Mouse (Mus musculus): ENCODE results near the gene Lrrc23. TPM values are rescaled to one million over a fixed set of nuclear protein-coding genes. Genes with fewer than 3 reads are reported as not detected.

Gene Lrrc23
- polyA plus RNA-seq, 1 experiment from 2014 or later: 0.17 TPM

DNA sequence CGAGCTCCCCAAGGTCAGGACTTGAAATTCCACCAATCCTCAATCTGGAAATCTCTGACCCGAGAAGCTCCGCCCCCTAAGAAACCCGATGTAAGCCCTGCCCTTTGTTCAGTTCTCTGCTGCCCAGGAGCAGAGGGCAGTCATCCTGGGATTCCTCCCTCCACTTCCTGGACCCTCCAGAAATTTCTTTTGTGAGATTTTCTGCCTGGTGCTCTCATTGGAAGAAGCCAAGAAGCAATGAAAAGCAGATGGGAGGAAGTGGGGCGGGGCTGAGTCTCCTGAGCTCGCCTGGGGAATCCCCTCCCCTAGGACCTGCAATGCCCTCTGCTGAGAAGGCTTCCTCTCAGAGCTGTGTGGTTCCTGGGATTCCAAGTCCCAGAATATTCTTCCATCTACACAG is 2.9 kb upstream of the Lrrc23 start:
- TF ChIP-seq CTCF (IDR thresholded peaks at IDR 0.05; ENCODE audit: low read depth): no peak
- Histone ChIP-seq H3K9ac (no peak overlapping the region), H3K4me2 (peak overlapping the region; percentile 44), H3K27me3 (ENCODE audit: insufficient read depth, low read length) (0 out of 2 replicates have a peak, but pooled peaks cover 4% of the 10 kb centered on the region), H3K4me3 (ENCODE audit: low read depth, low read length) (0 out of 2 replicates have a peak overlapping the region, but pooled peaks have one; percentile 12), H3K9me3 (ENCODE audit: low read depth, low read length) (no peaks in the 10 kb centered on the region), H3K4me1 (ENCODE audit: insufficient read depth) (peaks cover 8% of the 10 kb centered on the region; the same call in 1 of the 2 replicates), H3K27ac (ENCODE audit: low read depth) (no peak overlapping the region), H3K36me3 (ENCODE audit: insufficient read depth) (no peaks in the 10 kb centered on the region)
- WGBS: 20% methylated on average over 6 of the region's 6 CpGs
- DNase-seq: peak; percentile 60
- 0 out of 2 replicates have a peak, but pooled peaks have one; percentile 29 for ATAC-seq (ENCODE audit: insufficient read depth)

DNA sequence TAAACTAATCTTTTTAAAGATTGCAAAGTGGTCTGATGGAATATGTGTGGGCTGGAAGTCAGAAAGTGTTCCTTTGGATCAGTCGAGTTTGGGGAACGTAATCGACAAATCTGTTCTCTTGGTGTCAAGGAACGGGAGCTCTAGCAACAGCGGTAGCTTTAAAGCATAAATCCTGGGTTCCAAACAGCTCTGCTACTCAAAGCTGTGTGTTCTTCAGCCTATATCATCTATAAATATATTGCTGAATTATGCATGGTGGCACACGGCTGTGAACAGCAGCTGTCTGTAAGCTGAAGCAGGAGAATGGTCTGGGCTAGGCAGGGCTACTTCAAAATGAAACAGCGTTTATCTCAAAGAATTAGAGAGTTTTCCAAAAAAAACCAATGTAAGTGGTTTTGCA is 1.4 kb upstream of the Lrrc23 start:
- Histone ChIP-seq H3K4me2 (no peak overlapping the region), H3K9ac (no peak overlapping the region), H3K27ac (ENCODE audit: low read depth) (no peak overlapping the region), H3K9me3 (ENCODE audit: low read depth, low read length) (no peaks in the 10 kb centered on the region), H3K36me3 (ENCODE audit: insufficient read depth) (no peaks in the 10 kb centered on the region), H3K27me3 (ENCODE audit: insufficient read depth, low read length) (0 out of 2 replicates have a peak, but pooled peaks cover 4% of the 10 kb centered on the region), H3K4me3 (ENCODE audit: low read depth, low read length) (no peak overlapping the region), H3K4me1 (ENCODE audit: insufficient read depth) (peaks cover 8% of the 10 kb centered on the region; the same call in 1 of the 2 replicates)
- WGBS: 81% methylated on average over 7 of the region's 7 CpGs
- no peak for DNase-seq
- no peak for ATAC-seq (ENCODE audit: insufficient read depth)
- no peak for TF ChIP-seq CTCF (IDR thresholded peaks at IDR 0.05; ENCODE audit: low read depth)

DNA sequence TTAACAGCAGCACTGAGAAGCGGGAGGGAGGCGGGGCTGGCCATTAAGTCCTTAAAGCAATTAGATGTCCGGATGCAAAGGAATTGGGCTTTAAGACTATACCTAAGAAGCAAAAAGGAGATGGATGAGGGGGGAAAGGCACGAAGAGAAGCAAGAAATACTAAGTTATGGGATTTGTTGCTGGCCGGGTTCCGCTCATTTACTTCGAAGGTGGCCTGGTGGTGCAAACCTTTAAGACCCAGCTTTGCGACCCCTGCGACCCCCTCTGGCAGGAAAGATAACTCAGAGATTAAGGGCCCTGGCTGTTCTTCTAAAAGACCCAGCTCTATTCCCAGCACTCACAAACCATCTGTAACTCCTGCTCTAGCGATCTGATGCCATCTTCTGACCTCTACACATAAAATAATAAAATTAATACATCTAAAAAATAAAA is 473 bp upstream of the Lrrc23 start:
- H3K27me3 ChIP-seq (ENCODE audit: insufficient read depth, low read length): 0 out of 2 replicates have a peak, but pooled peaks cover 4% of the 10 kb centered on the region
- H3K9me3 ChIP-seq (ENCODE audit: low read depth, low read length): no peaks in the 10 kb centered on the region
- WGBS: 7% methylated on average over 10 of the region's 10 CpGs
- peak overlapping the region; percentile 58 for H3K4me2 ChIP-seq
- H3K9ac ChIP-seq: peak overlapping the region; percentile 16; the same call in 1 of the 2 replicates
- H3K4me3 ChIP-seq (ENCODE audit: low read depth, low read length): peak overlapping the region; percentile 32
- H3K4me1 ChIP-seq (ENCODE audit: insufficient read depth): peaks cover 8% of the 10 kb centered on the region; the same call in 1 of the 2 replicates
- H3K36me3 ChIP-seq (ENCODE audit: insufficient read depth): no peaks in the 10 kb centered on the region
- ATAC-seq (ENCODE audit: insufficient read depth) (no peak), DNase-seq (no peak)
- no peak for TF ChIP-seq CTCF (IDR thresholded peaks at IDR 0.05; ENCODE audit: low read depth)
- H3K27ac ChIP-seq (ENCODE audit: low read depth): no peak overlapping the region

DNA sequence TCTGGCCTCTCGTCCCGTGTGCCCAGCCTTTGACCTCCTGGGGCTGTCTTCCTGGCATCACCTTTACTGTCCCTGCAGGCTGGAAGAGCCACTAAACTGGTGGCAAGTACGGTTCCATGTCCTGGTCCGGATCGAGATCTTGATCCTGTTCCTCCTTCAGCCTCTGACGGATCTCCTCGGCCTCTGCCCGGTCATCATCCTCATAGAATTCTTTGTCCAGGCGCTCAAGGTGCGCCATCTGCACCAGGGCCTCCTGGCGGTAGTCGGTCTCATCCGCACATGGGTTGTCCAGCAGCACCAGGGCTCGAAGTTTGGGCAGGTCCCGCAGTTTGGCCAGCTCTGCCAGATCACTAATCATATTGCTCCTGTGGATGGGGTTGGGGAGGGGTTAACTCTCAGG is 9.0 kb downstream of the Lrrc23 start:
- H3K36me3 ChIP-seq (ENCODE audit: insufficient read depth): no peaks in the 10 kb centered on the region
- WGBS: 81% methylated on average over 15 of the region's 15 CpGs
- TF ChIP-seq CTCF (IDR thresholded peaks at IDR 0.05; ENCODE audit: low read depth): no peak
- ATAC-seq (ENCODE audit: insufficient read depth) (no peak), DNase-seq (no peak)
- H3K4me1 ChIP-seq (ENCODE audit: insufficient read depth): 0 out of 2 replicates have a peak, but pooled peaks cover 3% of the 10 kb centered on the region
- H3K9ac ChIP-seq: no peak overlapping the region
- no peaks in the 10 kb centered on the region for H3K27me3 ChIP-seq (ENCODE audit: insufficient read depth, low read length)
- H3K4me3 ChIP-seq (ENCODE audit: low read depth, low read length): no peak overlapping the region
- H3K9me3 ChIP-seq (ENCODE audit: low read depth, low read length): no peaks in the 10 kb centered on the region
- no peak overlapping the region for H3K27ac ChIP-seq (ENCODE audit: low read depth)
- no peak overlapping the region for H3K4me2 ChIP-seq

DNA sequence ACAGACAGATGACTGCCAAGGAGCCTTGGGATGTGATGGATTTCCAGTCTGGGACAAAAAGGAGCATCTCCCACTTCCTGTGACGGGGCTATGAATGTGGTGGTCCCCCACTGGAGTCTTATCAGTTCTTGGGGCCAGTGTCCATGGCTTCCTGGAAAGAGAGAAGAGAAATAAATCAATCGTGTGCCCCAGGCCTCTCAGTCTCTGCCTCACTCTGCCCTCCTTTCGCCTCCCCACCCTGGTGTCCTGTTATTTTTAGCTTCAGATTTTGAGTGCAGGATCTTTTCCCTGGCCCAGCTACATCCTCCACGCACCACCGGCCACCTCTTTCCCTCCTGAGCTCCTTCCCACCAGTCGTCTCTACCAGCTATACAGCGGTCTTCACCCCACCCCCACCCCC is 9.5 kb downstream of the Lrrc23 start:
- no peak for TF ChIP-seq CTCF (IDR thresholded peaks at IDR 0.05; ENCODE audit: low read depth)
- 0 out of 2 replicates have a peak, but pooled peaks cover 3% of the 10 kb centered on the region for H3K4me1 ChIP-seq (ENCODE audit: insufficient read depth)
- peak overlapping the region; percentile 81 for H3K4me2 ChIP-seq
- no peak overlapping the region for H3K27ac ChIP-seq (ENCODE audit: low read depth)
- no peak overlapping the region; the same call in 1 of the 2 replicates for H3K9ac ChIP-seq
- no peak for DNase-seq
- no peak for ATAC-seq (ENCODE audit: insufficient read depth)
- H3K36me3 ChIP-seq (ENCODE audit: insufficient read depth): no peaks in the 10 kb centered on the region
- H3K9me3 ChIP-seq (ENCODE audit: low read depth, low read length): no peaks in the 10 kb centered on the region
- no peaks in the 10 kb centered on the region for H3K27me3 ChIP-seq (ENCODE audit: insufficient read depth, low read length)
- peak overlapping the region; percentile 51; the same call in 1 of the 2 replicates for H3K4me3 ChIP-seq (ENCODE audit: low read depth, low read length)
- WGBS: 38% methylated on average over 7 of the region's 7 CpGs

DNA sequence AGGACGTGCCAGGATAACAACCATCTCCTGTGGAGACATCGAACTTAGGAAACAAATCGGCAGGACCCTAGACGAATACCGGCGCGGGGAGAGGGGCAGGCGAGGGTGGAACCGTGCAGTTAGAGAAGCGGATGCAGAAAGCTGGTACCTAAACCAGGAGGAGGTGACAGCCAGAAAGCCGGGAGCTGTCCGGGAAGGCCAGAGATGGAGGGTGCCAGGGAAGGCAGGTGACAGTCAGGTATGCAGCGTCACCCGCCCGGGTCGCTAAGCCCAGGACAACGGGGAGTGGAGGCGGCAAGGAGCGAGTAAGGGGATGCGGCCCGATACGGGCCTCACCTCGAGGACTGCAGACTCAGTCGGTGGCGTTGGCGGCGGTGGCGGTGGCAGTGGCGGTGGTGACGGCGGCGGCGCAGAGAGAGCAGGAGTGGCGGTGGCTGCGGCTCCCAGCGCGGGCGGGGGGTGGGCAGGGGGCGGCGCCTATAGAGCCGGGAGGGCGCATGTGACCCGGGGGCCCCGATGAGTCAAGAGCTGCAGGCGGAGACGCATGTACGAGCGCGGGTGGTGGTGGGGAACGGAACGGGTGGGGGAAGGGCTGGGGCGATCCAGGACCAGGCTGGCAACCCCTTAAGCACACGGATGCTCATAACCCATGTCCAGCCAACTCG is 10.3 kb downstream of the Lrrc23 start, which contains the start of gene Eno2:
Gene Eno2, minus strand, starts transcription at position 573 of the 665 bp plus-strand sequence.
- Histone ChIP-seq H3K27ac (ENCODE audit: low read depth) (no peak within 1 kb of the TSS), H3K9ac (peak within 1 kb of the TSS; percentile 61), H3K27me3 (ENCODE audit: insufficient read depth, low read length) (no peaks in the 10 kb centered on the region), H3K9me3 (ENCODE audit: low read depth, low read length) (no peaks in the 10 kb centered on the region), H3K4me1 (ENCODE audit: insufficient read depth) (0 out of 2 replicates have a peak, but pooled peaks cover 3% of the 10 kb centered on the region), H3K4me3 (ENCODE audit: low read depth, low read length) (peak within 1 kb of the TSS; percentile 51), H3K4me2 (peak within 1 kb of the TSS; percentile 81), H3K36me3 (ENCODE audit: insufficient read depth) (no peaks in the 10 kb centered on the region)
- TF ChIP-seq CTCF (IDR thresholded peaks at IDR 0.05; ENCODE audit: low read depth): no peak
- ATAC-seq (ENCODE audit: insufficient read depth) (peak; percentile 70), DNase-seq (peak; percentile 66)
- under 1% methylated on average over 54 of the region's 54 CpGs for WGBS

DNA sequence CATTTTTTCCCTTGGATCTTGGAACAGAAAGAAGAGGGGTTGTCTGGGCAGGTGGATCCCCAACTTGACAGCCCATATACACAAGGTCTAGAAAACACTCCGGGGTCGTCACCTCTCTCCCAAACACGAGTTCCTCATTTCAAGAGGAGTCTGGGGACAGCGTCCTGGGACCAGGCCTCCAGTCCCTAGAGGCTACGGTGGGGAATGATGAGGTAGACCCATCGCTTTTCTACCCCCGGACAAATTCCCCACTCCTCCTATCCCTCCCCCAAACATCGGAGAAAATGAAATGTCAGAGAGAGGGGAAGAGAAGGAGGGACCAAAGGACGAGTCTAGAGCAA is 10.9 kb downstream of the Lrrc23 start:
- Histone ChIP-seq H3K27me3 (ENCODE audit: insufficient read depth, low read length) (no peaks in the 10 kb centered on the region), H3K27ac (ENCODE audit: low read depth) (no peak overlapping the region), H3K9ac (no peak overlapping the region; the same call in 1 of the 2 replicates), H3K4me2 (peak overlapping the region; percentile 81), H3K9me3 (ENCODE audit: low read depth, low read length) (no peaks in the 10 kb centered on the region), H3K4me1 (ENCODE audit: insufficient read depth) (0 out of 2 replicates have a peak, but pooled peaks cover 3% of the 10 kb centered on the region), H3K4me3 (ENCODE audit: low read depth, low read length) (peak overlapping the region; percentile 51), H3K36me3 (ENCODE audit: insufficient read depth) (no peaks in the 10 kb centered on the region)
- no peak for DNase-seq
- ATAC-seq (ENCODE audit: insufficient read depth): peak; percentile 28; the same call in 1 of the 2 replicates
- no peak for TF ChIP-seq CTCF (IDR thresholded peaks at IDR 0.05; ENCODE audit: low read depth)
- 4% methylated on average over 9 of the region's 9 CpGs for WGBS

All from lung, embryonic 14.5 days (tissue).